Mouse (Mus musculus): Measurements from ENCODE around the gene Tcte2.

DNA sequence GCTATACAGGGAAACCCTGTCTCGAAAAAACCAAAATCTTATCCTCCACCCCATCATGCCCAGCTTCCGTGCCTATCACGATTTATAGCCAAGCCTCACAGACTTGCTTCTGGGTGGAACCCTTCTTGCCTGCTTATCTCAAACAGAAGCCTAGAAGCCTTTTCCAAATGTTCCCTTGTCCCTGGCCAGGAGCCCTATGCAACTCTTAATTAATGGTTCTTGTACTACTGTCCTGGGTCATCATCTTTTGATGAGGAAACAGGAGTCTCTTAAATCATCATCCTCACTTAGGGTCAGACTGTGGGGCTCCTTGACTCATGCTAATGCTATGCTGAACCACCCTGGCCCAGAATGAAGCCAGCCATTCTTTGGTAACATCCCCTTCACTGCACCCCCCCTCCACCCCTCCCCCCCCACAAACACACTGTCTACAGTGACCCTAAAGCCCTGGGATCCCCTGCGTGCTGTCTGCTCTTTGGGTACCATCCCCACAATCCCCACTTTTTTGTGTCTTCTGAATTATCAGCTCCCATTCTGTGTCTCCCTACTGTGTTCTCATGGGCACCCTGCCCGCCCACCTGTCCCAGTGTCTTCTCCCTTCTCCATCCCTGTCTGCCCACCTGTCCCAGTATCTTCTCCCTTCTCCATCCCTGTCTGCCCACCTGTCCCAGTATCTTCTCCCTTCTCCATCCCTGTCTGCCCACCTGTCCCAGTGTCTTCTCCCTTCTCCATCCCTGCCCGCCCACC is 30.5 kb downstream of the Tcte2 start:
- TF ChIP-seq CTCF (IDR thresholded peaks at IDR 0.05; ENCODE audit: borderline replicate concordance, control insufficient read depth, extremely low read depth, insufficient read depth, low read length, poor library complexity) = no peak
- no peak for TF ChIP-seq POLR2A (IDR thresholded peaks at IDR 0.05; ENCODE audit: control insufficient read depth, extremely low read depth, insufficient read depth, low read length, poor library complexity)
